Mouse (Mus musculus): ENCODE results near the gene Gm49383.
A peak's percentile ranks its signal among the peaks of the same experiment; 100 is the strongest.
"Not testable (repeated sequence)": the region's sequence is repeated elsewhere in the genome, so short reads cannot be mapped to it uniquely, and the experiment has no call there.

Gm49383 gene

GRCm38 (mm10) chr12:69198985-69199384 lies 2.1 kb upstream of the Gm49383 start:
- no peak for DNase-seq (ENCODE audit: low spot score)

GRCm38 (mm10) chr12:69198164-69198535 lies 1.2 kb upstream of the Gm49383 start, which contains the start of gene Dnaaf2:
TSS of gene Dnaaf2 (minus strand) at chr12:69198429.
- DNase-seq (ENCODE audit: low spot score), result peak; percentile 96

GRCm38 (mm10) chr12:69197378-69198163 lies 667 bp upstream of the Gm49383 start:
- DNase-seq (ENCODE audit: low spot score), result peak; percentile 83

GRCm38 (mm10) chr12:69192637-69193036 lies 4.3 kb downstream of the Gm49383 start:
- DNase-seq (ENCODE audit: low spot score), result no peak

GRCm38 (mm10) chr12:69191396-69191795 lies 5.5 kb downstream of the Gm49383 start:
- no peak for DNase-seq (ENCODE audit: low spot score)

- no peak for DNase-seq (ENCODE audit: low spot score)
These were observed 6.4 kb downstream of the Gm49383 start for GRCm38 (mm10) chr12:69190522-69190921.

GRCm38 (mm10) chr12:69190074-69190473 lies 6.8 kb downstream of the Gm49383 start:
- DNase-seq (ENCODE audit: low spot score), result no peak

- DNase-seq (ENCODE audit: low spot score), result no peak
These were observed 10.0 kb downstream of the Gm49383 start for GRCm38 (mm10) chr12:69186811-69187471.

- DNase-seq (ENCODE audit: low spot score), result no peak
These were observed 11.5 kb downstream of the Gm49383 start for GRCm38 (mm10) chr12:69185371-69185770.

- DNase-seq (ENCODE audit: low spot score), result peak; percentile 64
These were observed 12.3 kb downstream of the Gm49383 start for GRCm38 (mm10) chr12:69184342-69185295.

GRCm38 (mm10) chr12:69183583-69184308 lies 13.2 kb downstream of the Gm49383 start, which contains the start of the genes Rpl36al and Mgat2:
TSS of gene Rpl36al (minus strand) at chr12:69184083.
TSS of gene Mgat2 (plus strand) at chr12:69184157.
- peak; percentile 100 for DNase-seq (ENCODE audit: low spot score)

GRCm38 (mm10) chr12:69181800-69182199 lies 15.1 kb downstream of the Gm49383 start:
- no peak for DNase-seq (ENCODE audit: low spot score)

- no peak for DNase-seq (ENCODE audit: low spot score)
These were observed 17.5 kb downstream of the Gm49383 start for GRCm38 (mm10) chr12:69179371-69179770.

GRCm38 (mm10) chr12:69177526-69177925 lies 19.4 kb downstream of the Gm49383 start:
- DNase-seq (ENCODE audit: low spot score), result no peak

GRCm38 (mm10) chr12:69175975-69176374 lies 20.9 kb downstream of the Gm49383 start:
- no peak for DNase-seq (ENCODE audit: low spot score)

GRCm38 (mm10) chr12:69171307-69171706 lies 25.6 kb downstream of the Gm49383 start:
- no peak for DNase-seq (ENCODE audit: low spot score)

GRCm38 (mm10) chr12:69168461-69169106 lies 28.3 kb downstream of the Gm49383 start, which contains the start of gene Lrr1:
TSS of gene Lrr1 (plus strand) at chr12:69168814.
- peak; percentile 89 for DNase-seq (ENCODE audit: low spot score)

GRCm38 (mm10) chr12:69167656-69168460 lies 29.0 kb downstream of the Gm49383 start:
- no peak for DNase-seq (ENCODE audit: low spot score)

GRCm38 (mm10) chr12:69166861-69167581 lies 29.9 kb downstream of the Gm49383 start:
- DNase-seq (ENCODE audit: low spot score), result not testable (repeated sequence)
